Mouse (Mus musculus): Measurements from ENCODE around the gene Best2. TPM values are rescaled to one million over a fixed set of nuclear protein-coding genes. Genes with fewer than 3 reads are reported as not detected.

The Best2 gene
- polyA plus RNA-seq, 1 experiment, result not detected

- Histone ChIP-seq H3K4me3 (ENCODE audit: insufficient read depth, low read depth, low read length) (no peak overlapping the region), H3K27ac (ENCODE audit: insufficient read depth, low read depth, low read length) (peak overlapping the region; percentile 4; the same call in 1 of the 2 replicates), H3K4me1 (ENCODE audit: control insufficient read depth, insufficient read depth, low read length) (peaks cover 37% of the 10 kb centered on the region)
- TF ChIP-seq POLR2A (IDR thresholded peaks at IDR 0.05; ENCODE audit: insufficient read depth, low read depth, low read length) (no peak), CTCF (IDR thresholded peaks at IDR 0.05; ENCODE audit: insufficient read depth, low read depth, low read length) (no peak)
- WGBS, result 38% methylated on average over 11 of the region's 11 CpGs
These were observed 33.5 kb downstream of the Best2 start for GRCm38 (mm10) chr8:84980622-84981358.

GRCm38 (mm10) chr8:84979599-84980421 is 34.5 kb downstream of the Best2 start:
- peak; percentile 39; the same call in 1 of the 2 replicates for TF ChIP-seq POLR2A (IDR thresholded peaks at IDR 0.05; ENCODE audit: insufficient read depth, low read depth, low read length)
- no peak for TF ChIP-seq CTCF (IDR thresholded peaks at IDR 0.05; ENCODE audit: insufficient read depth, low read depth, low read length)
- Histone ChIP-seq H3K4me3 (ENCODE audit: insufficient read depth, low read depth, low read length) (peak overlapping the region; percentile 45), H3K27ac (ENCODE audit: insufficient read depth, low read depth, low read length) (peak overlapping the region; percentile 95), H3K4me1 (ENCODE audit: control insufficient read depth, insufficient read depth, low read length) (peaks cover 29% of the 10 kb centered on the region)
- 3% methylated on average over 37 of the region's 42 CpGs for WGBS

DNA sequence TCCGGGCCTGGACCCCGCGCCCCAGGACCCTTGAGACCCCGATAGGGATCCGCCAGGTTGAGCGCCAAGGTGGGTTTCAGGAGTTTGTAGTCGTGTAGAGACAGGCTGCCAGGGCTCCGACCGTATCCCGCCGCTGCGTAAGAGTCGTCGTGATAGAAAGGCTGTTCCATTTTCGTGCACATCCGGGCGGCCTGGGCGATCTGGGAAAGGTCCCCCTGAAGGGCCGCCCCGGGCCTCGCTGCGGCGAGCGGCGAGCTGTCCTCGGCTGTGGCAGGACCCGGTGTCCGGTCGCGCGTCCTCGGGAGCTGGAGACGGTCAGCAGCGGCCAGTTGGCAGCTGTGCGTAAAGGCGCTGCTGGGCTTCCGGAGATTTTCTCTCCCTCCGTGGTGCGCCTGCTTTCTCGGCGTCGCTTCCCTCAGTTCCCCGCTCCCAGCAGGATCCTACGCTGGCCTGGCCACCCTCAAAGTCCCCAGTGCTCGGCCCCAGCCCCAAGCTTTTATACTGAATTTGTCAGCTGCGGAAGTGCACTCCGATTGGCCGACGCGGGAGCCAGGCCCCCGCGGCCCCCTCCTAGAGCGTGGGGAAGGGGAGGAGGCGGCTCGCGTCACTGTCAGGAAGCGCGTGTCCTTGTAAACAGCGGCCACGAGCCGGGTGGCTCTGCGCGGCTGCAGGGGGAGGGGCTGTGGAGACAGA is 35.9 kb downstream of the Best2 start, which contains the start of gene Junb:
Gene Junb, minus strand, starts transcription at position 471 of the 693 bp plus-strand sequence.
- under 1% methylated on average over 63 of the region's 63 CpGs for WGBS
- peak; percentile 100 for TF ChIP-seq POLR2A (IDR thresholded peaks at IDR 0.05; ENCODE audit: insufficient read depth, low read depth, low read length)
- TF ChIP-seq CTCF (IDR thresholded peaks at IDR 0.05; ENCODE audit: insufficient read depth, low read depth, low read length), result no peak
- H3K4me1 ChIP-seq (ENCODE audit: control insufficient read depth, insufficient read depth, low read length), result peaks cover 25% of the 10 kb centered on the region

GRCm38 (mm10) chr8:84977435-84978247 is 36.7 kb downstream of the Best2 start:
- TF ChIP-seq CTCF (IDR thresholded peaks at IDR 0.05; ENCODE audit: insufficient read depth, low read depth, low read length) (no peak), POLR2A (IDR thresholded peaks at IDR 0.05; ENCODE audit: insufficient read depth, low read depth, low read length) (no peak)
- peak overlapping the region; percentile 92 for H3K27ac ChIP-seq (ENCODE audit: insufficient read depth, low read depth, low read length)
- peak overlapping the region; percentile 83 for H3K4me3 ChIP-seq (ENCODE audit: insufficient read depth, low read depth, low read length)
- H3K4me1 ChIP-seq (ENCODE audit: control insufficient read depth, insufficient read depth, low read length), result peaks cover 25% of the 10 kb centered on the region
- under 1% methylated on average over 70 of the region's 70 CpGs for WGBS

More for the DNA sequence above, 35.9 kb downstream of the Best2 start, which contains the start of gene Junb:
- Histone ChIP-seq H3K27ac (ENCODE audit: insufficient read depth, low read depth, low read length) (peak within 1 kb of the TSS; percentile 95), H3K4me3 (ENCODE audit: insufficient read depth, low read depth, low read length) (peak within 1 kb of the TSS; percentile 83)

- Histone ChIP-seq H3K4me3 (ENCODE audit: insufficient read depth, low read depth, low read length) (peak overlapping the region; percentile 83), H3K27ac (ENCODE audit: insufficient read depth, low read depth, low read length) (peak overlapping the region; percentile 92), H3K4me1 (ENCODE audit: control insufficient read depth, insufficient read depth, low read length) (peaks cover 25% of the 10 kb centered on the region)
- WGBS, result under 1% methylated on average over 25 of the region's 25 CpGs
- TF ChIP-seq POLR2A (IDR thresholded peaks at IDR 0.05; ENCODE audit: insufficient read depth, low read depth, low read length) (no peak), CTCF (IDR thresholded peaks at IDR 0.05; ENCODE audit: insufficient read depth, low read depth, low read length) (no peak)
These were observed 37.4 kb downstream of the Best2 start for GRCm38 (mm10) chr8:84976763-84977434.

DNA sequence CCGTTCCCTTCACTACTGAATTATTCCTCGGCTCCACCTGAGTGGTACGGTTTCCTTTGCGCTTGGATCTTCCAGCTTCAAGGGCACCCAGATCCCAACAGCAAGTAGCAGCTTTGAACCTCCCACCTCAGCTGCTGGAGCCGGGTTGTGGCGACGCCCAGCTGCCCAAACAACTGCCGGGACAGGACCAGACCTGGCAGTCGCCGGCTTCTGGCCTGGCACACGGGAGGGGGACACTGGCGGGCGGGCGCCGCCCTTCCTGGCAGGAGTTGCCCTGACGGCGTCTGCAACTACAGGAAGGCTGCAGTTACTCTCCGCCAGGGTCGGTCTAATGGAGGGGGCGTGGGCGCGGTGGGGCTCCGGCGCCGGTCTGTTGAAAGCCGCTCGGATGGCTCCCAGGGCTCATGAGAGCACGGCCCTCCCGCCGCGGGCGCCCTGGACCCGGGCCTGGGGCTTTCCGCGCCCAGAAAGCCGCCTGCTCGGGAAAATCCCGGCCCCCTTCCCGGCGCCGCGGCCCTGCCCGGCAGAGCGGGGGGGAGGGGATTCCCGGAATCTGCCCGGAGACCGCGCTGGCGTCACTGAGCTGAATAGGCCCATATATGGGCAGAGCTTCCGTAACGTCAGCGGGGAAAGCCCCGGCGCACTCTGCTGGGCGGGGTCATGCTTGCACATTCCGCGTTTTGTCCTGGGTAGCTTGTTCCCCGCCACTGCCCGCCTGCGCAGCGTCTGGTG is 38.1 kb downstream of the Best2 start:
- Histone ChIP-seq H3K4me3 (ENCODE audit: insufficient read depth, low read depth, low read length) (peak overlapping the region; percentile 83), H3K4me1 (ENCODE audit: control insufficient read depth, insufficient read depth, low read length) (peaks cover 26% of the 10 kb centered on the region), H3K27ac (ENCODE audit: insufficient read depth, low read depth, low read length) (peak overlapping the region; percentile 92)
- under 1% methylated on average over 61 of the region's 61 CpGs for WGBS
- TF ChIP-seq CTCF (IDR thresholded peaks at IDR 0.05; ENCODE audit: insufficient read depth, low read depth, low read length) (no peak), POLR2A (IDR thresholded peaks at IDR 0.05; ENCODE audit: insufficient read depth, low read depth, low read length) (peak; percentile 65)

DNA sequence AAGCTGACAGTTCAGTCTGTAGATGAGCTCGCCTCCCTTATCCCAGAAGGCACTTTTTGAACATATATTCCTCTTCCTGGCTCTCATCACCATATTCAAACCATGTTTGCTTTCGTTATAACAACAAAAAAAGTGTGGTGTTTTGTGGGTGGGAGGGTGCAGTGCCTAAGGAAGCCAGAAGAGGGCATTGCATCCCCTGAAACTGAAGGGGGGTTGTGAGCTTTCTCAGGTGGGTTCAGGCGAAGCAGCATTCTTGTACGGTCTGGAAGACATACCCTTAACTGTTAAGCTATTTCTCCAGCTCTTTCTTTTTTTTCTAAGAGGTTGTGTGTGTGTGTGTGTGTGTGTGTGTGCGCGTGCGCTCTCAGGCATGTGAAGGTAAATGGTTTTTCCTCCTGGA is 38.9 kb downstream of the Best2 start:
- WGBS, result 38% methylated on average over 7 of the region's 7 CpGs
- no peak overlapping the region for H3K4me3 ChIP-seq (ENCODE audit: insufficient read depth, low read depth, low read length)
- H3K27ac ChIP-seq (ENCODE audit: insufficient read depth, low read depth, low read length), result peak overlapping the region; percentile 76
- TF ChIP-seq POLR2A (IDR thresholded peaks at IDR 0.05; ENCODE audit: insufficient read depth, low read depth, low read length) (no peak), CTCF (IDR thresholded peaks at IDR 0.05; ENCODE audit: insufficient read depth, low read depth, low read length) (peak; percentile 66)
- peaks cover 27% of the 10 kb centered on the region for H3K4me1 ChIP-seq (ENCODE audit: control insufficient read depth, insufficient read depth, low read length)

Data from olfactory bulb, adult 2 months (tissue).